Mouse (Mus musculus) hindbrain, embryonic 11.5 days (tissue): ENCODE data around the gene Gm10309. TPM values are rescaled to one million over a fixed set of nuclear protein-coding genes. Genes with fewer than 3 reads are reported as not detected.
A peak's percentile ranks its signal among the peaks of the same experiment; 100 is the strongest.

Experiments
- ATAC-seq: fragments of 200-750 bp; cut with Nextera tagmentation; 2 replicates; pipeline ENCODE4 v1.8.0; 2017; ENCODE audit warnings: mild to moderate bottlenecking, moderate TSS enrichment, moderate library complexity; ENCODE audit not compliant: low FRiP score
- DNase-seq: peaks from one replicate; pipeline ENCODE4 v3.0.0-alpha.2; 2015; ENCODE audit warnings: low spot score
- H3K27ac ChIP-seq: fragments of 300-500 bp; sonication (generic); 2 replicates; pipeline ENCODE4 v1.5.1; 2014; ENCODE audit warnings: mild to moderate bottlenecking, low read depth, low read length
- H3K27me3 ChIP-seq: fragments of 300-500 bp; sonication (generic); 2 replicates; pipeline ENCODE4 v1.6.1; 2014; ENCODE audit warnings: mild to moderate bottlenecking, low read length, moderate library complexity, mixed read lengths; ENCODE audit not compliant: control insufficient read depth, insufficient read depth
- H3K36me3 ChIP-seq: fragments of 300-500 bp; sonication (generic); 2 replicates; pipeline ENCODE4 v1.6.1; 2014; ENCODE audit warnings: mild to moderate bottlenecking, low read length, moderate library complexity, mixed read lengths; ENCODE audit not compliant: control insufficient read depth, insufficient read depth
- H3K4me1 ChIP-seq: fragments of 300-500 bp; sonication (generic); replicated peaks from 2 replicates; pipeline ENCODE4 v1.6.1; 2014; ENCODE audit warnings: low read length, mixed read lengths; ENCODE audit not compliant: control insufficient read depth, insufficient read depth
- H3K4me2 ChIP-seq: fragments of 300-500 bp; sonication (generic); replicated peaks from 2 replicates; pipeline ENCODE4 v1.6.1; 2014; ENCODE audit warnings: mild to moderate bottlenecking, low read depth, low read length
- H3K4me3 ChIP-seq: fragments of 300-500 bp; sonication (generic); 2 replicates; pipeline ENCODE4 v1.5.1; 2014; ENCODE audit warnings: low read depth, low read length
- H3K9ac ChIP-seq: fragments of 300-500 bp; sonication (generic); 2 replicates; pipeline ENCODE4 v1.6.1; 2014; ENCODE audit warnings: low read depth, low read length
- H3K9me3 ChIP-seq: fragments of 300-500 bp; sonication (generic); 2 replicates; pipeline ENCODE4 v1.6.1; 2016; ENCODE audit warnings: low read length; ENCODE audit not compliant: control insufficient read depth
- WGBS: fragments of 180-500 bp; shearing (Covaris S2); extraction: QIAGEN DNeasy Blood & Tissue Kit; methylation state at CpG from one replicate; pipeline ENCODE4 v1.1.7; 2014; 5-methylcytosine and 5-hydroxymethylcytosine counted together
- polyA plus RNA-seq: library from polyadenylated mRNA; unstranded; fragments of >200 nt; fragmentation: Nextera tagmentation; extraction: Ambion mirVana; gene quantifications from 2 replicates; pipeline ENCODE4 v1.2.1, GENCODE M21; 2014

Gene Gm10309
- polyA plus RNA-seq, result 0.25 TPM in 1 of 2 replicates, not detected in the other

GRCm38 (mm10) chr17:86505183-86505631 is at the start of gene Gm10309:
Gm10309 (minus strand) TSS chr17:86505232.
- no peak within 1 kb of the TSS for H3K4me2 ChIP-seq
- H3K36me3 ChIP-seq, result no peaks in the 10 kb centered on the region
- 93% methylated on average over 8 of the region's 8 CpGs for WGBS
- H3K4me3 ChIP-seq, result no peak within 1 kb of the TSS
- no peak for ATAC-seq
- no peak within 1 kb of the TSS for H3K9ac ChIP-seq
- H3K27ac ChIP-seq, result no peak within 1 kb of the TSS
- no peak for DNase-seq
- H3K27me3 ChIP-seq, result no peaks in the 10 kb centered on the region
- H3K4me1 ChIP-seq, result no peaks in the 10 kb centered on the region
- no peaks in the 10 kb centered on the region for H3K9me3 ChIP-seq

DNA sequence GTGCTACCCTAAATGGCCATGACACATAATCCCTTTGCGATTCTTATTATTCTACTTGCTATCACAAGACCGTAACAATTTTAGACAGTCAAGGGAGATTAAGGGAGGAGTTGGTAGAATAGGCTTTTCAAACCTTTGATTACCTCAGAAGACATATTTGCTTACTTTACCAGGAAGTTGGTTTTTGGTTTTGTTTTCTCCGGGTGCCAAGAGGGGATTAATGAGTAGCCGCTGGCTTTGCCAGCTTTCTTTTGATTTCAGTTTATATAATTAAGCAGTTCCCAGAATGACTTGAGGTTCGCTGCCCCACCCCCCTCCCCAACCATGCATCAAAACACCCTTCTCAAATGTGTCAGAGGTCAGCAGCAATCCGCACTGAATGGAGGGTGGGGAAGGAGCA is 47.0 kb upstream of the Gm10309 start:
- 85% methylated on average over 6 of the region's 6 CpGs for WGBS
- ATAC-seq (no peak), DNase-seq (no peak)
- H3K9me3 ChIP-seq, result no peaks in the 10 kb centered on the region
- H3K4me2 ChIP-seq, result no peak overlapping the region
- H3K27ac ChIP-seq, result no peak overlapping the region
- H3K4me3 ChIP-seq, result no peak overlapping the region
- no peaks in the 10 kb centered on the region for H3K27me3 ChIP-seq
- no peaks in the 10 kb centered on the region for H3K4me1 ChIP-seq
- no peaks in the 10 kb centered on the region for H3K36me3 ChIP-seq
- H3K9ac ChIP-seq, result no peak overlapping the region

DNA sequence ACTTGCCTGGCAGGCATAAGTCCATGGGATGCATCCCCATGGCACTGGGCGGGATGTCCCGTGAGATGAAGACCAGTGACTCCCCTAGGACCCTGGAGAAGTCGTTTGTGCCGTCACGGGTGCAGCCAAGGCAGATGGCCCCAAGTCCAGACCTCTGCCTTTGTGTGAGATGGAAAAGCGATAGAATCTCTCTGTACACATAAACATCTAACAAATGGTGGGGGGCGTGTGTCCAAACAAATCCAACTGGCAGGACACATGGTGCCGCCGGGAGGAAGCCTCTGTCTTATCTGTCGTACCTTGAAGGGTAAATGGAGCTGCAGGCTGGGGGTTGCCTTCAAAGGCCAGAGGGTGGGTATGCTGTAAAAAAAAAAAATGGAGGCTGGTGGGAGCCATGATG is 46.5 kb upstream of the Gm10309 start:
- H3K36me3 ChIP-seq, result no peaks in the 10 kb centered on the region
- H3K27me3 ChIP-seq, result no peaks in the 10 kb centered on the region
- 81% methylated on average over 10 of the region's 10 CpGs for WGBS
- H3K4me1 ChIP-seq, result no peaks in the 10 kb centered on the region
- ATAC-seq, result no peak
- H3K4me2 ChIP-seq, result no peak overlapping the region
- no peaks in the 10 kb centered on the region for H3K9me3 ChIP-seq
- no peak overlapping the region for H3K27ac ChIP-seq
- no peak overlapping the region for H3K9ac ChIP-seq
- no peak overlapping the region for H3K4me3 ChIP-seq
- DNase-seq, result no peak

GRCm38 (mm10) chr17:86549128-86549527 is 44.1 kb upstream of the Gm10309 start:
- no peak overlapping the region for H3K9ac ChIP-seq
- H3K27ac ChIP-seq, result no peak overlapping the region
- no peaks in the 10 kb centered on the region for H3K27me3 ChIP-seq
- no peak overlapping the region for H3K4me2 ChIP-seq
- H3K4me1 ChIP-seq, result no peaks in the 10 kb centered on the region
- H3K9me3 ChIP-seq, result no peaks in the 10 kb centered on the region
- no peak for DNase-seq
- H3K36me3 ChIP-seq, result no peaks in the 10 kb centered on the region
- ATAC-seq, result no peak
- H3K4me3 ChIP-seq, result no peak overlapping the region
- 89% methylated on average over 10 of the region's 10 CpGs for WGBS

DNA sequence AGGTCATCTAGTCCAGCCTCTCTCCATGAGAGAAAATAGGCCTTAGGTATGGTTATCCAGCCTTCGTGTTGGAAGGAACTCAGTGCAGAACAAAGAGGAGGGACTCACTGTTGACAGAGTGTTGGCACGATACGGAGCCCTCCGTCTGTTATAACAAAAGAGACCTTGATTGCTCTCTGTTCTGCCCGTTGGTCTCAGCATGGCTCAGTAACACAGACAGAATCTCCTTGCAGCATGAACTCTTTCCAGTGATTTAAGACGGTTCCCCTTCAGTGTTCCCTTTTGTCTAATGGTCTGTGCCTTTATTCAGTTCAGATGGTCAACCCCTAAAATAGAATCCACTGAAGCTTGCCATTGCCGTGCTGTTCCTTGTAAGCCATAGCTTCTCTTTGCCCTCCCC is 41.5 kb upstream of the Gm10309 start:
- Histone ChIP-seq H3K9me3 (no peaks in the 10 kb centered on the region), H3K4me1 (no peaks in the 10 kb centered on the region), H3K27ac (no peak overlapping the region), H3K4me3 (no peak overlapping the region), H3K36me3 (no peaks in the 10 kb centered on the region), H3K4me2 (no peak overlapping the region), H3K27me3 (no peaks in the 10 kb centered on the region), H3K9ac (no peak overlapping the region)
- ATAC-seq (no peak), DNase-seq (no peak)
- WGBS, result 66% methylated on average over 7 of the region's 7 CpGs

DNA sequence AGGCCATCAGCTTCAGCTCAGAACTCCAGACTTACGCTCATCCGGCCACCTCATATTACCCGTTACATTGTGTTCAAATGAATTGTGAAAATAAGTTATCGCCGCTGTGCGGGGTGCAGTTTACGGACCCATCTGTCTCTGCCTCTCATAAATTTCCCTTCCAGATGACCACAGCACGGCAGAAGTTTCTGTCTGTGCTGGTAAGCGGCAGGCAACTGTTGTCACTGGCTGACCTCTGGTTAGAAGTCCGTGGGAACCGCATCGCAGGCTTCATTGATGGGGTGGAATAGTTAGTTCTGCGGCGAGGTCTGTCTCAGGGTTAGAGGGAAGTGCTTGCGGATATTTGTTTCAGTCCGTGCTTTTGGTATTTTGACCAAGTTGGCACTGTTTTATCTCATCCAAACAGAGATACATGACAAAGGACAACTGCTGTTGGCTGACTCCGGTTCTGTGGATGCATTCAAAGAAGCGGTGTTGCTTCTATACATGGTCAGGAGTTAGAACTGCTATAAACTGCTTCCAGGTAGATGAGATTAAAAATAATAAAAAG is 34.9 kb upstream of the Gm10309 start:
- Histone ChIP-seq H3K4me2 (no peak overlapping the region), H3K9me3 (no peaks in the 10 kb centered on the region), H3K27me3 (no peaks in the 10 kb centered on the region), H3K36me3 (no peaks in the 10 kb centered on the region), H3K4me1 (no peaks in the 10 kb centered on the region), H3K4me3 (no peak overlapping the region), H3K27ac (no peak overlapping the region), H3K9ac (no peak overlapping the region)
- WGBS, result 89% methylated on average over 18 of the region's 18 CpGs
- no peak for ATAC-seq
- no peak for DNase-seq

GRCm38 (mm10) chr17:86535827-86536656 is 31.0 kb upstream of the Gm10309 start:
- no peaks in the 10 kb centered on the region for H3K27me3 ChIP-seq
- H3K4me2 ChIP-seq, result 0 out of 2 replicates have a peak overlapping the region, but pooled peaks have one; percentile 8
- DNase-seq (peak; percentile 86), ATAC-seq (0 out of 2 replicates have a peak, but pooled peaks have one; percentile 56)
- H3K9ac ChIP-seq, result no peak overlapping the region
- 47% methylated on average over 22 of the region's 22 CpGs for WGBS
- no peak overlapping the region for H3K4me3 ChIP-seq
- no peaks in the 10 kb centered on the region for H3K4me1 ChIP-seq
- H3K27ac ChIP-seq, result no peak overlapping the region
- no peaks in the 10 kb centered on the region for H3K9me3 ChIP-seq
- no peaks in the 10 kb centered on the region for H3K36me3 ChIP-seq

DNA sequence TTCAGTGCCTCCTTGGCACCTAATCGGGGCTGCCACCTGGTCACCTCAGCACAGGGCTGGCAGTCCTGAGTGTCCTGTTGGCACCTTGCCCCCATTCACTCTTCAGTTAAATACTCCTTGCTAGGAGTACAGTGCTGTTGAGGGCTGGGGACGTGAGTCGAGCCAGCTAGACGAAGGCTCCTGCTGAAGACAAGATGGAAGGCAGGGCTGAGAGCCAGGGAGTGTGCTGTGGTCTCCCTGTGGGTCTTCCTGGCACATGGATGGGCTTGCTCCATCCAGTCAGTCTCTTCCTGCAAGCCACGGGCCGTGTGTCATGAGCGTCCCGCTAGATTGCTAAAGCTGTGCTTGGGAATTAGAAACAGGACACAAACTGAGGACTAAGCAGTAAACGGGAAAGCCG is 30.1 kb upstream of the Gm10309 start:
- Histone ChIP-seq H3K36me3 (no peaks in the 10 kb centered on the region), H3K27ac (no peak overlapping the region), H3K4me3 (no peak overlapping the region), H3K4me2 (no peak overlapping the region), H3K27me3 (no peaks in the 10 kb centered on the region), H3K4me1 (no peaks in the 10 kb centered on the region), H3K9ac (no peak overlapping the region), H3K9me3 (no peaks in the 10 kb centered on the region)
- ATAC-seq (no peak), DNase-seq (no peak)
- 86% methylated on average over 10 of the region's 10 CpGs for WGBS

GRCm38 (mm10) chr17:86533549-86533851 is 28.5 kb upstream of the Gm10309 start:
- Histone ChIP-seq H3K4me3 (no peak overlapping the region), H3K9me3 (no peaks in the 10 kb centered on the region), H3K4me2 (no peak overlapping the region), H3K27me3 (no peaks in the 10 kb centered on the region), H3K27ac (no peak overlapping the region), H3K4me1 (no peaks in the 10 kb centered on the region), H3K36me3 (no peaks in the 10 kb centered on the region), H3K9ac (no peak overlapping the region)
- WGBS, result 79% methylated on average over 11 of the region's 11 CpGs
- no peak for ATAC-seq
- DNase-seq, result no peak
